In the genomic region with DNA sequence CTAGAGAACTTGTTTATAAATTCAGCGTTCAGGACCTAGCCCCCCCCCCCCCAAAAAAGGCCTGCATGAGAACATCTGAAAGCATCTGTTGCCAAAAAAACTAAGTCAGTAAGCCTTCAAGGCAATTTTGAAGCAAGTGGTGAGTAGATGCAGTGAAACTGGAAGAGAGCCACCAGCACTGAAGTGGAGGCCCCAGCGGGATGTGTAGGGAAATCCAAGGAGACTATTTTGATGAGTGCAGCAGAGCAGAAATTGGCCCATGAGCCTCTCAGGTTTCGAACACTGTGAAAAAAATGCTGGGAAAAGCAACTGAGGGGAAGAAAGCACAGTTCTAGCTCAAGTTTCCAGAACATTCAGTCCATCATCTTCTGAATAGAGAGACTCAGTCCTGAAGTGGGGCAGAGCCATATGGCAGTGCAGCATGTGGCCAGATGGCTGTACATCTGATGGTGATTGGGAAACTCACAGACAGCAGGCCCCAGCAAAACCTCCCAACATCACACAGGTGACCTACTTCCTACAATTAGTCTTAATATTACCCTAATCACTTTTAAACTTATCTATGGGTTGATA, we compare ENCODE assay signal across 33 mouse cellular contexts. TPM values are rescaled to one million over a fixed set of nuclear protein-coding genes. Genes with fewer than 3 reads are reported as not detected.
DNase-seq lines count a peak whose midpoint lies in the region; ATAC-seq and TF ChIP-seq lines count a peak whose summit lies in the region.
"Had no signal": no experiment of that assay in that cellular context is flagged by ENCODE, and none has a peak within 500 bp of the region (broad histone marks: within the 10 kb centered on the region; RNA-seq: fewer than 3 reads in every experiment).

No protein-coding gene starts in this region.

- WGBS in midbrain, postnatal 0 days = 86% methylated on average over 3 of the region's 3 CpGs
- WGBS in midbrain, embryonic 16.5 days = 87% methylated on average over 3 of the region's 3 CpGs
- WGBS in cerebellum, adult 2 months = 11% methylated on average over 3 of the region's 3 CpGs

- no peaks in the 10 kb centered on the region for H3K36me3 ChIP-seq in midbrain, postnatal 0 days (ENCODE audit: insufficient read depth, low read length)
- H3K36me3 ChIP-seq in midbrain, embryonic 16.5 days (ENCODE audit: control insufficient read depth, insufficient read depth, low read length) = no peaks in the 10 kb centered on the region
- H3K36me3 ChIP-seq: embryonic facial prominence, embryonic 12.5 days; G1E; heart, embryonic 10.5 days; liver, embryonic 15.5 days; midbrain, embryonic 15.5 days had no signal

- DNase-seq in midbrain, postnatal 0 days (ENCODE audit: low spot score) = peak; percentile 27
- DNase-seq in cerebellum, adult 2 months = peak; percentile 57 to 72
- DNase-seq in cerebellum, postnatal 25 days = peak; percentile 59 to 67
- DNase-seq in layer of hippocampus, adult 9-11 months = no peak
- no peak for DNase-seq in layer of hippocampus, adult 8-10 months (ENCODE audit: low spot score in 2 of 2)
- DNase-seq in spleen, adult 18-20 months = no peak
- DNase-seq: adrenal gland, adult 2 months; B cell, adult 2 months; gastrocnemius, adult 2 months; kidney, adult 9 months; kidney, postnatal 14 days; liver; lung, postnatal 4 days; thymus, postnatal 25 days had no signal

- no peak for TF ChIP-seq POLR2A in cerebellum, adult 2 months (IDR thresholded peaks at IDR 0.05; ENCODE audit: borderline replicate concordance, insufficient read depth, low read length)

- ATAC-seq in midbrain, postnatal 0 days (ENCODE audit: low FRiP score) = no peak; the same call in 1 of the 2 replicates
- no peak for ATAC-seq in midbrain, embryonic 16.5 days
- ATAC-seq: forebrain, embryonic 14.5 days; hindbrain, embryonic 16.5 days; intestine, embryonic 16.5 days; midbrain, embryonic 15.5 days; Patski had no signal

- no peaks in the 10 kb centered on the region for H3K4me1 ChIP-seq in midbrain, postnatal 0 days (ENCODE audit: insufficient read depth, low read length)
- no peaks in the 10 kb centered on the region for H3K4me1 ChIP-seq in midbrain, embryonic 16.5 days (ENCODE audit: control insufficient read depth, insufficient read depth, low read length)
- no peaks in the 10 kb centered on the region; the same call in 1 of the 2 replicates for H3K4me1 ChIP-seq in cerebellum, adult 2 months (ENCODE audit: control insufficient read depth, insufficient read depth, low read length)
- H3K4me1 ChIP-seq: embryonic facial prominence, embryonic 12.5 days; heart, embryonic 10.5 days; liver, embryonic 15.5 days; midbrain, embryonic 15.5 days had no signal

- no peak overlapping the region for H3K9ac ChIP-seq in midbrain, postnatal 0 days (replicated peaks; ENCODE audit: low read length, poor library complexity, severe bottlenecking)
- no peak overlapping the region for H3K9ac ChIP-seq in midbrain, embryonic 16.5 days (ENCODE audit: low read depth, low read length)
- H3K9ac ChIP-seq: embryonic facial prominence, embryonic 12.5 days; liver, embryonic 15.5 days; midbrain, embryonic 15.5 days had no signal

- H3K27ac ChIP-seq in midbrain, postnatal 0 days (ENCODE audit: low read depth, low read length) = no peak overlapping the region
- no peak overlapping the region for H3K27ac ChIP-seq in midbrain, embryonic 16.5 days (ENCODE audit: low read length)
- H3K27ac ChIP-seq in cerebellum, adult 2 months (ENCODE audit: insufficient read depth, low read length) = no peak overlapping the region
- H3K27ac ChIP-seq: embryonic facial prominence, embryonic 12.5 days; gastrocnemius, adult 2 months; heart, embryonic 10.5 days; layer of hippocampus, adult 2 months; liver, embryonic 15.5 days; midbrain, embryonic 15.5 days had no signal

- H3K9me3 ChIP-seq in midbrain, postnatal 0 days (ENCODE audit: low read length) = no peaks in the 10 kb centered on the region
- no peaks in the 10 kb centered on the region for H3K9me3 ChIP-seq in midbrain, embryonic 16.5 days (replicated peaks; ENCODE audit: control insufficient read depth, low read length, poor library complexity, severe bottlenecking)
- H3K9me3 ChIP-seq: embryonic facial prominence, embryonic 12.5 days; heart, embryonic 10.5 days; liver, embryonic 15.5 days; midbrain, embryonic 15.5 days had no signal

- no peak overlapping the region for H3K4me2 ChIP-seq in midbrain, postnatal 0 days (ENCODE audit: low read depth, low read length, poor library complexity, severe bottlenecking)
- no peak overlapping the region for H3K4me2 ChIP-seq in midbrain, embryonic 16.5 days (ENCODE audit: low read length)
- H3K4me2 ChIP-seq: embryonic facial prominence, embryonic 12.5 days; liver, embryonic 15.5 days; midbrain, embryonic 15.5 days had no signal

- H3K4me3 ChIP-seq in midbrain, postnatal 0 days (ENCODE audit: low read depth, low read length) = no peak overlapping the region
- no peak overlapping the region for H3K4me3 ChIP-seq in midbrain, embryonic 16.5 days (ENCODE audit: low read depth, low read length)
- no peak overlapping the region for H3K4me3 ChIP-seq in cerebellum, adult 2 months (replicated peaks; ENCODE audit: insufficient read depth, low read depth, low read length)
- H3K4me3 ChIP-seq: embryonic facial prominence, embryonic 12.5 days; gastrocnemius, adult 2 months; heart, embryonic 10.5 days; layer of hippocampus, adult 2 months; liver, embryonic 15.5 days; midbrain, embryonic 15.5 days had no signal

- TF ChIP-seq CTCF in midbrain, postnatal 0 days (IDR thresholded peaks at IDR 0.05) = no peak
- no peak for TF ChIP-seq CTCF in cerebellum, adult 2 months (IDR thresholded peaks at IDR 0.05; ENCODE audit: borderline replicate concordance, insufficient read depth, low read depth, low read length)

- H3K27me3 ChIP-seq in midbrain, postnatal 0 days (ENCODE audit: insufficient read depth, low read length) = no peaks in the 10 kb centered on the region
- H3K27me3 ChIP-seq in midbrain, embryonic 16.5 days (ENCODE audit: control insufficient read depth, insufficient read depth, low read depth, low read length) = no peaks in the 10 kb centered on the region
- H3K27me3 ChIP-seq in cerebellum, adult 2 months (ENCODE audit: control insufficient read depth, insufficient read depth, low read length) = no peaks in the 10 kb centered on the region
- H3K27me3 ChIP-seq: CH12.LX; embryonic facial prominence, embryonic 12.5 days; liver, embryonic 15.5 days; midbrain, embryonic 15.5 days; Patski had no signal

RNA-seq across cellular contexts. Expression of gene Rergl, which starts 13.2 kb away (rescaled TPM):
- not detected in 2 replicates for total RNA-seq in midbrain, postnatal 0 days (2014; rRNA removed)
- polyA plus RNA-seq in midbrain, postnatal 0 days (2015; fragmentation: Nextera tagmentation; extraction: Ambion mirVana) = not detected in 2 replicates
- polyA plus RNA-seq in midbrain, embryonic 16.5 days (2015; fragmentation: Nextera tagmentation; extraction: Ambion mirVana) = not detected in 2 replicates
- polyA plus RNA-seq in cerebellum, adult 2 months (2012; rRNA removed) = not detected in 2 replicates
- not detected for total RNA-seq in layer of hippocampus, adult 8-10 months (2022)
- total RNA-seq: adrenal gland, adult 2 months; CH12.LX; G1E; gastrocnemius, adult 2 months; granulocyte monocyte progenitor cell, adult 5-6 weeks; hematopoietic stem cell, adult 5-6 weeks; layer of hippocampus, adult 2 months; left cerebral cortex, postnatal 25 days had no signal
- polyA plus RNA-seq: adrenal gland, adult 2 months; embryonic facial prominence, embryonic 12.5 days; forebrain, embryonic 14.5 days; G1E; heart, embryonic 10.5 days; heart, postnatal 0 days; hindbrain, embryonic 16.5 days; liver, embryonic 15.5 days; lung, embryonic 16.5 days; midbrain, embryonic 15.5 days; neural tube, embryonic 14.5 days; Patski; spleen, adult 2 months had no signal

Comparison
In these comparisons a context has a peak if more than half of its experiments do, and no peak if none do; other contexts are left out.
1. DNase-seq: peak in midbrain, postnatal 0 days (single experiment), cerebellum, adult 2 months (2 of 2) and cerebellum, postnatal 25 days (2 of 2); none in layer of hippocampus, adult 9-11 months (single experiment), layer of hippocampus, adult 8-10 months (0 of 2) and spleen, adult 18-20 months (0 of 2).